Mouse (Mus musculus) macrophage (primary cell): Measurements from ENCODE around the gene Siah1b. TPM values are rescaled to one million over a fixed set of nuclear protein-coding genes. Genes with fewer than 3 reads are reported as not detected.
A peak's percentile ranks its signal among the peaks of the same experiment; 100 is the strongest.

ENCODE experiments used
- H3K27ac ChIP-seq: fragments of 350-480 bp; formaldehyde crosslinking; 2 replicates; pipeline ENCODE4 v1.9.0; 2021
- H3K36me3 ChIP-seq: fragments of 350-480 bp; formaldehyde crosslinking; 2 replicates; pipeline ENCODE4 v1.9.0; 2021; ENCODE audit errors: inconsistent target
- H3K4me3 ChIP-seq: fragments of 350-480 bp; formaldehyde crosslinking; 2 replicates; pipeline ENCODE4 v1.9.0; 2021; ENCODE audit errors: inconsistent target
- H3K79me2 ChIP-seq: fragments of 350-480 bp; formaldehyde crosslinking; 2 replicates; pipeline ENCODE4 v1.9.0; 2021; ENCODE audit errors: inconsistent target
- WGBS: methylation state at CpG from one replicate; pipeline ENCODE4 v1.1.7; 2026; ENCODE audit warnings: inconsistent platforms; ENCODE audit not compliant: missing documents; 5-methylcytosine and 5-hydroxymethylcytosine counted together
- polyA plus RNA-seq: library from polyadenylated mRNA; stranded (reverse); fragments of 250-400 nt; gene quantifications from 3 replicates; pipeline ENCODE4 v1.2.4, GENCODE M21; 2018; ENCODE audit warnings: inconsistent platforms
- total RNA-seq, 78 experiments: library from RNA; depleted of rRNA; stranded (reverse); fragments of 250-400 nt; gene quantifications; 1 replicate in 9 of 78; 2 replicates in 24 of 78; 3 replicates in 43 of 78; 4 replicates in 2 of 78; pipeline ENCODE4 v1.2.4; 2018; ENCODE audit warnings: inconsistent platforms in 56 of 78

Gene Siah1b
- 1 to 10 TPM; 1.9 to 6.6 (median 3.9) TPM for total RNA-seq (2018; cell fraction: chromatin; rRNA removed)
- 1 to 10 TPM; 2.1 to 4.3 (median 3.1) TPM for total RNA-seq (2018; cell fraction: cytosol; rRNA removed)
- 1 to 10 TPM; 2.1 to 6.8 (median 4.6) TPM for total RNA-seq (2018; cell fraction: nucleus; rRNA removed)
- 2.0 to 4.1 TPM (median 2.7 TPM) in 3 replicates for polyA plus RNA-seq

GRCm38 (mm10) chrX:164076040-164076775 is at the start of gene Siah1b:
Gene Siah1b (minus strand): TSS chrX:164076493.
- WGBS = 30% methylated on average over 51 of the region's 54 CpGs
- Histone ChIP-seq H3K36me3 (no peaks in the 10 kb centered on the region), H3K79me2 (peaks cover 14% of the 10 kb centered on the region), H3K4me3 (peak within 1 kb of the TSS; percentile 59), H3K27ac (peak within 1 kb of the TSS; percentile 86)

- no peaks in the 10 kb centered on the region for H3K79me2 ChIP-seq
- no peaks in the 10 kb centered on the region for H3K36me3 ChIP-seq
- 93% methylated on average over 3 of the region's 3 CpGs for WGBS
- no peak overlapping the region for H3K4me3 ChIP-seq
- no peak overlapping the region for H3K27ac ChIP-seq
Observed at GRCm38 (mm10) chrX:164123942-164124341, 47.6 kb upstream of the Siah1b start.

DNA sequence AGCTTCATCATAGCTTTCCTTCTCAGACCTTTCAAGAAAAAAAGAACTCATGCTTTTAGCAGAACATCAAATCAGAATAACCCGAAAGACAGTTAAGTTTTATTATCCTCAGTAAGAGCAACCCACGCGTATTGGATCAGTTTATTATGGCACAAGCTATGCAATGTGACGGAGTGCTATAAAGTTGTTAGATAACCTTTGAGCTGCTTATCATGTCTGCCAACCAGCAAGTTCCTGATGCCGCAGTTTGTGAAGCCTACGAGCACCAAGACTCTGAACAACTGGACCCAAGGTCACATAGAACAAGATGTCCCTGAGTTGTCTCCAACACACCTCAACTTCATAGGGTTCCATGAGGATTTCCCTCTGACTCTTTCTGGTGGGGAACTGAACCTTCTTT is 37.5 kb upstream of the Siah1b start:
- WGBS = 92% methylated on average over 6 of the region's 6 CpGs
- Histone ChIP-seq H3K27ac (no peak overlapping the region), H3K4me3 (no peak overlapping the region), H3K36me3 (no peaks in the 10 kb centered on the region), H3K79me2 (no peaks in the 10 kb centered on the region)

DNA sequence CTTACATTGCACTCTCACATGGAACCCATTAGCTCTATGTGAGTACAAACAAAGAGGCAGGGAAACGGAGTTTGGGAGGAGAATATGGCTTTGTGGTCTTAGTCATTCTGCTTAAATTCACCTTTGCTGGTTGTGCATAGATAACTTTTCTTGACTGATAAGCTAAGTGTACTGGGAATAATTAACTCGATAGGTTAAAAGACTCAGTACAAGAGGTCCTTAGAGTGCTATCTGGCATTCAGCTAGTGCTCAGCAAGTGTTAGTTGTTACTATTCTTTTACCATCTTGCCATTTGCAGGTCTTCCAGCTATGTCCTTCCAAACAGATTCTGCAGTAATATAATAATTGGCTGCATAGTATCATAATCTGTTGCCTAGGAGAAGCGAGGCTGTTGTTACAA is 34.9 kb upstream of the Siah1b start:
- no peaks in the 10 kb centered on the region for H3K36me3 ChIP-seq
- H3K79me2 ChIP-seq = no peaks in the 10 kb centered on the region
- no peak overlapping the region for H3K27ac ChIP-seq
- WGBS = 87% methylated on average over 3 of the region's 3 CpGs
- no peak overlapping the region for H3K4me3 ChIP-seq

DNA sequence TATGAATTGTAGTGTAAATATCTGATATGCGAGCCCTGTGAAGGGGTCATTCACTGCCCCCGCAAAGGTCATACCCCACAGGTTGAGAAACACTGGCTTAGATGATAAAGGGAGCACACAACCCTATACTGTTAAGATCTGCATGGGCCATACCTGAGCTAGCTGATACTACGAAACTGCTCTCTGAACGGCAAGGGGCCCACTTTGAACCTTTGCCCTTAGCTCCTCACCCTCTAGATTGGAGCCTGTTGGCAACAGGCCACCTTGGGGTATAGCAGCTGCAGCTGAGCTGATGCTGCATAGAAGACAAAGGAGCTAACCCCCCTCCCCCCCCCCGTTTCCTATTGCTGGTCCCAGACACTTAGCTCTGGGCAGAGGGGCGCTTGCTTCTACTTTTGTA is 26.4 kb upstream of the Siah1b start:
- Histone ChIP-seq H3K4me3 (no peak overlapping the region), H3K36me3 (no peaks in the 10 kb centered on the region), H3K27ac (no peak overlapping the region), H3K79me2 (no peaks in the 10 kb centered on the region)
- 67% methylated on average over 6 of the region's 6 CpGs for WGBS

- Histone ChIP-seq H3K27ac (no peak overlapping the region), H3K36me3 (no peaks in the 10 kb centered on the region), H3K4me3 (no peak overlapping the region), H3K79me2 (no peaks in the 10 kb centered on the region)
- WGBS = 81% methylated on average over 7 of the region's 7 CpGs
Observed at GRCm38 (mm10) chrX:164102198-164102597, 25.9 kb upstream of the Siah1b start.

GRCm38 (mm10) chrX:164101483-164101882 is 25.2 kb upstream of the Siah1b start:
- Histone ChIP-seq H3K79me2 (no peaks in the 10 kb centered on the region), H3K4me3 (no peak overlapping the region), H3K27ac (no peak overlapping the region), H3K36me3 (no peaks in the 10 kb centered on the region)

- no peak overlapping the region for H3K27ac ChIP-seq
- WGBS = 81% methylated on average over 2 of the region's 2 CpGs
- H3K36me3 ChIP-seq = no peaks in the 10 kb centered on the region
- no peak overlapping the region for H3K4me3 ChIP-seq
- no peaks in the 10 kb centered on the region for H3K79me2 ChIP-seq
Observed at GRCm38 (mm10) chrX:164095838-164096237, 19.5 kb upstream of the Siah1b start.

GRCm38 (mm10) chrX:164093435-164093834 is 17.1 kb upstream of the Siah1b start:
- WGBS = 91% methylated on average over 5 of the region's 5 CpGs
- Histone ChIP-seq H3K79me2 (no peaks in the 10 kb centered on the region), H3K36me3 (no peaks in the 10 kb centered on the region), H3K4me3 (no peak overlapping the region), H3K27ac (no peak overlapping the region)

DNA sequence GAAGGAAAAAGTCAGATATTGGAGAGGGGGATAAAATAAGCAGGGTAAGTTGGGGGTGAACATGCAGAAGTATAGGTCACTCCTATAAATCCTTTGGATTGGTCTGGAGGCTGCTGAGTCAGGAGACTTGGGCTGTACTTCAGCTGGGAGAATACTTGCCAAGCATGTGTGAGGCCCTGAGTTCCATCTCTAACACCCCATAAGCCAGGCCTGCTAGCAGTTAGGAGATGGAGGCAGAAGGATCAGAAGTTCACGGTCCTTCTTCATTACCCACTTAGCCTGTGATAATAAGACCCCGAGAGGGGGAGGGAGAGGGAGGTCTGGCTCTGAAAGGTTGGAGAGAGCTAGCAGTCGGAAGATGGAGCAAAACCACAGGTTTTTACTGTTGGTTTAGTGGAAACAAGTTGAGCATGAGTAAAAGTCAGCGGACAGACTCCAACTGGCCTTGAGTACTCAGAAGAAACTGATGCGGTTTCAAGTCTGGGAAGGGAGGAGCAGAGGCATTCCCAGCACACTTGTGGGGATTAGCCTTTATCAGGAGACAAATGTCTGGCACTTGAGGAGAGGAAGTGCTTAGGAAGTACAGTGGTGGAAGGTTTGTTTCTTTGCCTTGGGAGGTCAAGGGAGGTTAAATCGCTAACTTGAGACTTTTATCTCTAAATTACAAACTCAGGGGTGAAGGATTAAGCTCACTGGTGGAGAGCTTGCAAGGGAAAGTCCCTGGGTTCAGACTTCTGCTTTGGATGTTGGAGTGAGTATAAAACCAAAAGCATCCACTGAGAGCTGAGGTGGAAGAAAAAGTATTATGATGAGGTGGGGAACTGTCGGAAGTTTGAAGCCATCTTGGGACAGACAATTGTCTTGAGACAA is 16.2 kb upstream of the Siah1b start:
- WGBS = 51% methylated on average over 6 of the region's 7 CpGs
- Histone ChIP-seq H3K27ac (no peak overlapping the region), H3K79me2 (no peaks in the 10 kb centered on the region), H3K4me3 (no peak overlapping the region), H3K36me3 (no peaks in the 10 kb centered on the region)

DNA sequence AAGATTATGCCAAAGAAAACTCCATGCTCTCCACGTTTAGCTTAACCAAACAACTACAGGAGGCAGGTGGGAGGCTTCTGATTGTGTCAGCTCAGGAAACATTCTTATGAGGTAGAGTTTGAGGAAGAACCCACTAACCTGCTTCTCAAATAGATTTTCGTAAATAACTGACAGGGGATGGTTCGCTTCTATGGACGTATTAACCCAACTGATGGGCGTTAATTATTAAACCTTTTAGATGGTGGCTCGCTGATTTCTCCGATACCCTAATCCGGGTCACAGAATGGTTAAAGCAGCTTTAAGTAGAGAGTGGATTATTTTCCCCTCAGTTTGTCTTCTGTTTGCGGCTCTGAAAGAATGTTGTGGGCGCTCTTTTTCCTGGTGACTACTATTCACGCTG is 13.6 kb upstream of the Siah1b start:
- no peak overlapping the region for H3K27ac ChIP-seq
- no peak overlapping the region for H3K4me3 ChIP-seq
- no peaks in the 10 kb centered on the region for H3K79me2 ChIP-seq
- WGBS = 89% methylated on average over 11 of the region's 11 CpGs
- H3K36me3 ChIP-seq = no peaks in the 10 kb centered on the region

GRCm38 (mm10) chrX:164088582-164088981 is 12.3 kb upstream of the Siah1b start, which contains the start of gene Cltrn:
Gene Cltrn (plus strand): TSS chrX:164088830.
- 94% methylated on average over 3 of the region's 4 CpGs for WGBS
- Histone ChIP-seq H3K4me3 (no peak within 1 kb of the TSS), H3K36me3 (no peaks in the 10 kb centered on the region), H3K79me2 (no peaks in the 10 kb centered on the region), H3K27ac (no peak within 1 kb of the TSS)

DNA sequence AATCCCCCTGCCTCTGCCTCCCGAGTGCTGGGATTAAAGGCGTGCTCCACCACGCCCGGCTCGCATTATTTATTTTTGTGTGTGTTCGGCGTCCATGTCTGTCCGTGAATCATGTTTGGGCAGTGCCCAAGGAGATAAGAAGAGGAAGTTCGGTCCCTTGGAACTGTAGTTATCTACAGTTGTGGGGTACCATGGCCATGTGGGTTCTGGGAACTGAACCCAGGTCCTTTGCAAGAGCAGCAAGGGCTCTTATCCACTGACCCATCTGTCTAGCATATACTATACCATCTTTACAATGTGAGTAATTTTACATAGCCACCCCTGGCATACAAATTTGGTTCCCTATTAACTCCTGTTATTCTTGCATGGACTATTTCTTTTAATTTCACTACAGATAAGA is 5.7 kb upstream of the Siah1b start:
- no peaks in the 10 kb centered on the region for H3K79me2 ChIP-seq
- no peak overlapping the region for H3K27ac ChIP-seq
- no peak overlapping the region for H3K4me3 ChIP-seq
- H3K36me3 ChIP-seq = no peaks in the 10 kb centered on the region
- WGBS = 94% methylated on average over 9 of the region's 9 CpGs

- no peak overlapping the region for H3K4me3 ChIP-seq
- H3K36me3 ChIP-seq = no peaks in the 10 kb centered on the region
- H3K79me2 ChIP-seq = no peaks in the 10 kb centered on the region
- no peak overlapping the region for H3K27ac ChIP-seq
- 95% methylated on average over 4 of the region's 4 CpGs for whole genome bisulfite sequencing
Observed at GRCm38 (mm10) chrX:164068968-164069367, 7.3 kb downstream of the Siah1b start.

GRCm38 (mm10) chrX:164066185-164066584 is 10.1 kb downstream of the Siah1b start:
- Histone ChIP-seq H3K79me2 (no peaks in the 10 kb centered on the region), H3K4me3 (no peak overlapping the region), H3K27ac (no peak overlapping the region), H3K36me3 (no peaks in the 10 kb centered on the region)
- WGBS = 40% methylated on average over 1 of the region's 2 CpGs
